In the genomic region with DNA sequence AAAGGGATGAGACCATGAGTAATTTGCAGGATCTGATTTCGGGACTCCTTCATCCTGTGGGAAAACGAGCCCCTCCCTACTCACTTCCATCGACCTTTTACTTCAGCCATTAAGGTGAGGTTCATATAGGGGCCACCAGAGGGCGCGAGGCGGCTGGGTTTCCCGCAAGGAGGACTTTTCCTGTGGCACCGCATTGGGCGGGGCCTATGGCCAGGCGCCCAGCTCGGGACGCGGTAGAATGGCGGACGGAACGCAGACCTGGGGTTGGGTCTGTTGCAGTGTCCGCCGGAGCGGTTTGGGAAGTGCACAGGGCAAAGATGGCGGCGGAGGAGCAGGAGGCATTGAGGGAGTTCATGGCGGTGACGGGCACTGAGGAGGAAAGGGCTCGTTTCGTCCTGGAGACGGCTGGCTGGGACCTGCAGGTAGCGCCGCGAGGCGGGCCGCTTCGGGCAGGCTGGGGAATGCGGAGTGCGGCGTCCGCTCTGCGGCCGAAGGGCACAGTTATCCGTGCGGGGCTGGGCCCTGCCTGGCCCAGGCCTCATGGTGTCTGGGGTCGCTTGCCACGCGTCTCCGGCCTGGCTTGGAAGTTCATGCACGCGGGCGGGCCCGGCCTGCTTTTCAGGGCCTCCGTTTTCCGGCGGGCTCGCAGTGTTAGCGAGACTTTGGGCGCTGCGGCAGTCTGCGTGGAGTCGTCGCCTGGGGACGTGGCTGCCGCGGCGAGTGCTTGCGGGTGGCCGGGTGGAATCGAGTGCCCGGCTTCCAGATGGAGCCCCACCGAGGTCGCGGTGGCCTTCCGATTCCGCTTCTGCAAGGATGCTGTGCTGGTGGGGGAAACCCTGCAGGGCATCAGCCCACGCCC, we compare ENCODE assay signal across 8 mouse cellular contexts.
DNase-seq lines count a peak whose midpoint lies in the region; ATAC-seq lines count a peak whose summit lies in the region.
"Not testable (repeated sequence)": the region's sequence is repeated elsewhere in the genome, so short reads cannot be mapped to it uniquely, and the experiment has no call there.

No protein-coding gene starts in this region.

- peak overlapping the region; percentile 71 for H3K9ac ChIP-seq in hindbrain, embryonic 11.5 days (ENCODE audit: low read depth, low read length)

- H3K4me2 ChIP-seq in hindbrain, embryonic 11.5 days (replicated peaks; ENCODE audit: low read depth, low read length), result peak overlapping the region; percentile 18; the same call in 1 of the 2 replicates

- peak; percentile 100 for ATAC-seq in hindbrain, embryonic 11.5 days (ENCODE audit: low FRiP score)

- H3K9me3 ChIP-seq in hindbrain, embryonic 11.5 days (ENCODE audit: control insufficient read depth, low read length), result not testable (repeated sequence)

- not testable (repeated sequence) for H3K36me3 ChIP-seq in hindbrain, embryonic 11.5 days (ENCODE audit: control insufficient read depth, insufficient read depth, low read length)

- peak overlapping the region; percentile 62; the same call in 1 of the 2 replicates for H3K27ac ChIP-seq in hindbrain, embryonic 11.5 days (ENCODE audit: low read depth, low read length)

- 11% methylated on average over 56 of the region's 72 CpGs for WGBS in hindbrain, embryonic 11.5 days

- H3K4me3 ChIP-seq in hindbrain, embryonic 11.5 days (ENCODE audit: low read depth, low read length), result peak overlapping the region; percentile 51

- peak; percentile 97 for DNase-seq in Muller cell, postnatal 12 days (ENCODE audit: inconsistent ontology term)
- DNase-seq in cerebellum, adult 9-11 months, result peak; percentile 100
- DNase-seq in frontal cortex, adult 2 months (ENCODE audit: extremely low spot score in 1 of 2, low spot score in 1 of 2), result peak; percentile 100
- DNase-seq in hindbrain, embryonic 11.5 days (ENCODE audit: low spot score), result peak; percentile 95
- peak; percentile 100 for DNase-seq in layer of hippocampus, postnatal 10 days (ENCODE audit: low spot score in 2 of 2)
- peak; percentile 100 for DNase-seq in lung, postnatal 10 days
- DNase-seq in ovary, postnatal 36 days (ENCODE audit: low spot score), result peak; percentile 100
- peak; percentile 99 for DNase-seq in thymus, postnatal 25 days

- not testable (repeated sequence) for H3K4me1 ChIP-seq in hindbrain, embryonic 11.5 days (replicated peaks; ENCODE audit: control insufficient read depth, insufficient read depth, low read length)

- not testable (repeated sequence) for H3K27me3 ChIP-seq in hindbrain, embryonic 11.5 days (ENCODE audit: control insufficient read depth, insufficient read depth, low read length)

Comparison
In these comparisons a context has a peak if more than half of its experiments do, and no peak if none do; other contexts are left out.
1. Peak in every context shown above with its lines: DNase-seq, ATAC-seq, H3K4me3 ChIP-seq and H3K27ac ChIP-seq.